Mouse (Mus musculus) testis, adult 2 months (tissue): ENCODE results near the gene Prss56.

Experiments used
- CTCF ChIP-seq: fragments of 200-500 bp; IDR thresholded peaks from 2 replicates; pipeline ENCODE4 v1.5.1; 2012; ENCODE audit warnings: low read depth, mild to moderate bottlenecking, inconsistent platforms, low read length, moderate library complexity; ENCODE audit not compliant: control insufficient read depth, insufficient read depth, insufficient replicate concordance
- POLR2A ChIP-seq: fragments of 200-500 bp; IDR thresholded peaks from 2 replicates; pipeline ENCODE4 v1.6.1; 2012; ENCODE audit warnings: low read depth, mild to moderate bottlenecking, inconsistent platforms, low read length, moderate library complexity; ENCODE audit not compliant: control insufficient read depth

GRCm38 (mm10) chr1:87154501-87155120, 28.5 kb upstream of the Prss56 start:
- TF ChIP-seq CTCF (no peak), POLR2A (no peak)
